Mouse (Mus musculus) thymus, adult 2 months (tissue): Measurements from ENCODE around the gene Chrdl2. TPM values are rescaled to one million over a fixed set of nuclear protein-coding genes. Genes with fewer than 3 reads are reported as not detected.
"Not testable (repeated sequence)": the region's sequence is repeated elsewhere in the genome, so short reads cannot be mapped to it uniquely, and the experiment has no call there.

Experiments
- DNase-seq: peaks from one replicate; pipeline ENCODE4 v3.0.0; 2021
- H3K27ac ChIP-seq: fragments of 200-500 bp; 2 replicates; pipeline ENCODE4 v1.5.1; 2012; ENCODE audit warnings: low read length, control low read depth; ENCODE audit not compliant: control insufficient read depth, insufficient read depth
- H3K27me3 ChIP-seq: fragments of 200-500 bp; 2 replicates; pipeline ENCODE4 v1.6.1; 2012; ENCODE audit warnings: mild to moderate bottlenecking, low read length, moderate library complexity, mixed read lengths; ENCODE audit not compliant: control insufficient read depth, insufficient read depth
- H3K36me3 ChIP-seq: fragments of 200-500 bp; 2 replicates; pipeline ENCODE4 v1.6.1; 2012; ENCODE audit warnings: mild to moderate bottlenecking, low read length, moderate library complexity; ENCODE audit not compliant: control insufficient read depth, insufficient read depth
- H3K4me1 ChIP-seq: fragments of 200-500 bp; replicated peaks from 2 replicates; pipeline ENCODE4 v1.6.1; 2012; ENCODE audit warnings: low read length; ENCODE audit not compliant: control insufficient read depth, insufficient read depth
- H3K4me3 ChIP-seq: fragments of 200-500 bp; 2 replicates; pipeline ENCODE4 v1.5.1; 2012; ENCODE audit warnings: mild to moderate bottlenecking, low read length, control low read depth, moderate library complexity; ENCODE audit not compliant: control insufficient read depth, insufficient read depth
- CTCF ChIP-seq: fragments of 200-500 bp; IDR thresholded peaks from 2 replicates; pipeline ENCODE4 v1.5.1; 2012; ENCODE audit warnings: mild to moderate bottlenecking, control low read depth, low read length, moderate library complexity, borderline replicate concordance; ENCODE audit not compliant: control insufficient read depth, poor library complexity, insufficient read depth; ENCODE audit errors: extremely low read depth
- POLR2A ChIP-seq: fragments of 200-500 bp; IDR thresholded peaks from 2 replicates; pipeline ENCODE4 v1.6.1; 2012; ENCODE audit warnings: mild to moderate bottlenecking, low read length, control low read depth, moderate library complexity; ENCODE audit not compliant: control insufficient read depth, poor library complexity, insufficient read depth; ENCODE audit errors: extremely low read depth
- WGBS: fragments of 180-500 bp; shearing (Covaris S2); methylation state at CpG from one replicate; pipeline ENCODE4 v1.1.7; 2018; 5-methylcytosine and 5-hydroxymethylcytosine counted together
- polyA plus RNA-seq: library from polyadenylated mRNA; depleted of rRNA; stranded (reverse); fragments of >200 nt; gene quantifications from 2 replicates; pipeline ENCODE4 v1.2.3, GENCODE M21; 2012

Gene Chrdl2
- polyA plus RNA-seq, 1 experiment: 0.05 TPM

DNA sequence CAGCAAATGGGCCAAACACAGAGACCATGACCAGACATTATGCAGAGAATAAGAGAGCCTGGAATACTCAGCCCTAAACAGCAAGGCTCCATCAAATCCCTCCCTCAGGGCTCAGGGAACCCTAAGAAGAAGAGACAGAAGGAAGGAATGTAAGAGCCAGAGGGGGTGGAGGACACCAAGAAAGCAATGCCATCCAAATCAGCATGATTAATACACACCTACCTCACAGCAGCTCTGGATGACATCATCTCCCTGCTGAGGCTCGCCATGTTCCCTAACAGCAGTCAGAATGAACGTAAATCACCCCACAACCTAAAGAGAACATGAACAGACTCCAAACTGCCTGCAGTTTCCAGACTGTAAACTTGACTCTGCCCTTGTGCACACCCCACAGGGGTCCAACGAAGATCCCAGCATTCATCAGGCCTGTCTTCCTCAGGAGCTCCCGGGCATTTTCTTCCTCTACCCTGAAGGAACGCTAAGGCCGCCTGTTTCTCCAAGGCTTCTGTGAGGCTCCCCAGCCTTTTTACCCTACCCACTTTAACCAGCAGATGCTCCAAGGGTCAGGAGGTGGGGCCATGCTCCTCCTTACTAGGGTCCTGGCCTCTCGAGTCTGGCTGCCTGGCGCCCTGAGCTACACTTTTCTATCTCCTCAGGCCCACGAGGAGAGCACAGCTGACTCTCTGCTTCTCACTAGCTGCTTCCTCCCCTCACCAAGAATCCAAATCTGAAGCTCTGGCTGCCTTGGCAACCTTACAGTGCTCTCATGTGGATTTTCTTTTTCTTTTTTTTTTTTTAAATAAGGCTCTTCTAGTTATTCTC, 40.7 kb upstream of the Chrdl2 start:
- H3K4me1 ChIP-seq: peaks cover 14% of the 10 kb centered on the region
- WGBS: 69% methylated on average over 9 of the region's 9 CpGs
- H3K27ac ChIP-seq: no peak overlapping the region
- TF ChIP-seq CTCF: no peak
- TF ChIP-seq POLR2A: no peak
- no peak overlapping the region for H3K4me3 ChIP-seq
- no peak for DNase-seq
- no peaks in the 10 kb centered on the region for H3K27me3 ChIP-seq
- H3K36me3 ChIP-seq: no peaks in the 10 kb centered on the region

DNA sequence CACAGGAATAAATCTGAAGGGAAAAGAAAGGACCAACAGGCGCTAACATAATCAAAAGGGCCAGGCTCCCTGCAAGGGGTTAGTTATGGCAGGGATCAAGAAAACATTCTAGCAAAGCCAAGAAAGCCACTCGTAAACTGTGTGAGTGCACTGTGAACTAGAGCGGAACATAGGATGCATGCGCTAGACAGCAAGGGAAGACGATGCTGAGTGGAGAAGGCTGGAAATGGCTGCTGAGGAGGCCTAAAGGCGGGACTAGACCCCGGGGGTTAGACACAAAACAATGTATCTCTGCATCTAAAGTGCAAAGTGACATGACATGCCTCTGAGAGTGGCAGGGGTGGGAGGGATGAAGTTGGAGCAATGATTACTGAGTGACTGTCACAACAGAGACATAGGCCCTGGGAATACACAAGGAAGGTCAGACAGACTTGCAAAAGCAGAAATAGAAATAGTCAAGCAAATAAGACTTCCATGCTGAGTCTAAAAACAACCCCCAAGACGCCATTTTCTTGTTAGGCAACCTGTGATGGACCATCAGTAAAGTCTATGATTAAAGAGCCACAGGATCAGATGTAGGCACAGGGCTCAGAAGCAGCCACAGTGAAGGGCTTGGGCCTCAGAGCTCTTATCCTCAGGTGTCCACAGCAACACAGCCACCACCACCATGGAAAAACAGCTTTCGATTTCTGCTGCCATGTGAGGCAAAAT, 39.8 kb upstream of the Chrdl2 start:
- H3K27me3 ChIP-seq: no peaks in the 10 kb centered on the region
- no peak overlapping the region for H3K27ac ChIP-seq
- no peak for TF ChIP-seq POLR2A
- no peak for TF ChIP-seq CTCF
- DNase-seq: no peak
- 92% methylated on average over 9 of the region's 9 CpGs for WGBS
- H3K4me1 ChIP-seq: peaks cover 14% of the 10 kb centered on the region
- no peak overlapping the region for H3K4me3 ChIP-seq
- H3K36me3 ChIP-seq: no peaks in the 10 kb centered on the region

DNA sequence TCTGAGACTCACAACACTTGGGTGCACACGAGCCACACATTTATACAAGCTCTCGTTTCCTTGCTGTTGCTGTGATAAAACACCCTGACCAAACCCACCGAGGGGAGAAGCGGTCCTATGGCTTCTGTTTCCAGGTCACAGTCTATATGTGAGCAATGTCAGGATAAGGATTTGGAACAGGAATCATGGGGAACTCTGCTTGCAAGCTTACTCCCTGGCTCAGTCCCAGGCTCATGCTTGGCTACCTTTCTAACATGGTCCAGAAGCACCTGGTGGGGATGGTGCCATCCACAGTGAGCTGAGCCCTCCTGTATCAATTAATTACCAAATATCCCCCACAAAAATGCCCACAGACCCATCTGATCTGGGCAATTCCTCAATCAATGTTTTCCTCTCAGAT, 36.8 kb upstream of the Chrdl2 start:
- H3K4me3 ChIP-seq: no peak overlapping the region
- DNase-seq: no peak
- no peaks in the 10 kb centered on the region for H3K27me3 ChIP-seq
- no peak overlapping the region for H3K27ac ChIP-seq
- TF ChIP-seq CTCF (no peak), POLR2A (no peak)
- peaks cover 5% of the 10 kb centered on the region for H3K4me1 ChIP-seq
- WGBS: 96% methylated on average over 4 of the region's 4 CpGs
- H3K36me3 ChIP-seq: no peaks in the 10 kb centered on the region

DNA sequence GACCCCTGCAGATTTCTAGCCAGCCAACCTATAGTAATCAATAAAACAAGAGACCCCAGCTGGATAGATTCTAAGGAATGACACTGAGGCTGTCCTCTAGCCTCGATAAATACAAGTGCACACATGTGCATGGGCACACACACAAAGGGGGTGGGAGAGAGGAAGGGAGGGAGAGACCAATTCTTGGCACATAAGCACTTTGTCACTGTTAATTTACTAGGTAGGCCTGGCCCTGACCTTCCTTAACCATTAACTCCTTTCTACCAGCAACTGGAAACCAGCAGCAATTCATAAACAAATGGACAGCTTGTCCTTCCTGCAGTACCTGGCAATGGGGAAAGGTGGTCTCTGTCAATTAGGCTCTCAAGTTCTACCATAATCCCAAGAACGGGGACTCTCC, 34.0 kb upstream of the Chrdl2 start:
- no peaks in the 10 kb centered on the region for H3K27me3 ChIP-seq
- H3K4me1 ChIP-seq: peaks cover 5% of the 10 kb centered on the region
- TF ChIP-seq CTCF (no peak), POLR2A (no peak)
- no peak for DNase-seq
- no peaks in the 10 kb centered on the region for H3K36me3 ChIP-seq
- WGBS: 91% methylated on average over 2 of the region's 2 CpGs
- H3K27ac ChIP-seq: no peak overlapping the region
- no peak overlapping the region for H3K4me3 ChIP-seq

DNA sequence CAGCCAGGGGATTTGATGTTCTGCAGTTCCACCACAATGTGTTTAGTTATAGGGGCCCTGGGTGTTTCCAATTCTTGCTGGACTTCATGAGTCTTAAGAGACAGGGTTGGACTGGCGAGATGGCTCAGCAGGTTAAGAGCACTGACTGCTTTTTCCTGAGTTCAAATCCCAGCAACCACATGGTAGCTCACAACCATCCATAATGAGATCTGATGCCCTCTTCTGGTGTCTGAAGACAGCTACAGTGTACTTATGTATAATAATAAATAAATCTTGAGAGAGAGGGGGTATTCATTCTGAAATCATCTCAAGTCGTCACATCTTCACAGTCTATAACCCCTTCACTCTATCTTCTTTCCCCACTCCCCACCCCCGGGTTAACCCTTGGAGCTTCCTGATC, 33.1 kb upstream of the Chrdl2 start:
- H3K4me3 ChIP-seq, H3K27me3 ChIP-seq, H3K27ac ChIP-seq, DNase-seq, H3K36me3 ChIP-seq, H3K4me1 ChIP-seq: not testable (repeated sequence)
- WGBS: 89% methylated on average over 3 of the region's 3 CpGs

DNA sequence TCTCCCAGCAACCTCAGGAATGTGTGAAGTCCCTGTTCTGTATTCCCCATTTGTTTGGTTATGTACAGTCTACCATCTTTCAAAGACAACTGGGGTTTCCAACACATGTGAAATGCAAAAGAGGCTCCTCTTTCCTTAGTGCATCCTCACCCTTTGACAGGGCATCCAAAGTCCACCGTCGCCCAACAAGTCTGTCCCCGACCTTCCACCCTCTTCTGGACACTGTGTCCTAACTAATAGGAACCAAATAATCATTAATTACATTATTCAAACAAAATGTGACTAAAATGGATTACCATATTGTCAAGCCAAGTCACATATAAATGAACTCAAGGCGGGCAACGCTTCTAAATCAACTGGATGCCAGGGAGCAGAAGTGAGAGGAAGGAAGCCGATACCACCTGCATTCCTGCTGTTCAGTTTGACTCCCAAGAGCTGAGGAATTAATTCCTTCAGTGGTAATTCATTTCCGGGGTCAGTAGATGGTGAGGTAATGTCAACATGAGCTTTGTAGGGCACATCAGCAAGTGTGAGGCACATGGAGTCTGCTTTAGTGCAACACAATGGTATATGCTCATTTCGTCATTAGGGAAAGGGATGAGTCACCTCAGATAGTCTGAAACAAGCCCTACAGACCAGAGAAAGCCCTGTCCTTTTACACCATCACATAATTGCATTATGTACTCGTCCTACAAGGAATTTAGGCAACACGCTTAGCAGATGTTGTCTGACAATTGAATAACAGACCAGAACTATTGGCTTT, 31.6 kb upstream of the Chrdl2 start:
- DNase-seq: no peak
- H3K4me1 ChIP-seq: peaks cover 5% of the 10 kb centered on the region
- H3K36me3 ChIP-seq: no peaks in the 10 kb centered on the region
- no peak overlapping the region for H3K27ac ChIP-seq
- TF ChIP-seq CTCF (no peak), POLR2A (no peak)
- H3K27me3 ChIP-seq: no peaks in the 10 kb centered on the region
- no peak overlapping the region for H3K4me3 ChIP-seq
- 93% methylated on average over 10 of the region's 10 CpGs for whole genome bisulfite sequencing
